Mouse (Mus musculus): Measurements from ENCODE around the gene Kif5a. TPM values are rescaled to one million over a fixed set of nuclear protein-coding genes. Genes with fewer than 3 reads are reported as not detected.

The Kif5a gene
- polyA plus RNA-seq, 1 experiment from 2014 or later, result 2.5 TPM

DNA sequence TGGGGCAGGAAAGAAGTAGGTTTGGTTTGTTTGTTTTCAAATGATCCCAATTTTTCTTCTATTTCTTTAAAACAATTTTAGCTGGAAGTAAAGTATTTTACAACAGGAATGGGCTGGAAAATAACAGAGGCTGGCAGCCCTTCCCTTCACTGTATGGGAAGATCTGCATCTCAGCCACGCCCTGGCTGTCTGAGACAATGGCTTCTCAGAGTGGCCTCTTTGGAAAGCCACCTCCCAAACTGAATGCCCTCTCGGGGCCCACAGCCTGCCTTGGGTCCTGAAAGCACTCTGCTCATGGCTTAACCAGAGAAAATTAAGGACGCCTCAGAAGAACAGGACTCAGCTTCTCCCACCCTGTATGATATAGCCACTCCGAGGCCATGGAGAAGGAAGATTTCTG lies 6.7 kb upstream of the Kif5a start:
- peaks cover 25% of the 10 kb centered on the region for H3K4me1 ChIP-seq
- H3K27ac ChIP-seq, result no peak overlapping the region
- WGBS, result 84% methylated on average over 4 of the region's 4 CpGs
- ATAC-seq (ENCODE audit: insufficient number of reproducible peaks, low FRiP score, low TSS enrichment, low read depth), result no peak
- no peaks in the 10 kb centered on the region for H3K27me3 ChIP-seq
- no peaks in the 10 kb centered on the region for H3K9me3 ChIP-seq
- H3K4me2 ChIP-seq, result no peak overlapping the region
- no peak overlapping the region for H3K9ac ChIP-seq
- H3K36me3 ChIP-seq, result peaks cover 60% of the 10 kb centered on the region
- H3K4me3 ChIP-seq, result no peak overlapping the region

DNA sequence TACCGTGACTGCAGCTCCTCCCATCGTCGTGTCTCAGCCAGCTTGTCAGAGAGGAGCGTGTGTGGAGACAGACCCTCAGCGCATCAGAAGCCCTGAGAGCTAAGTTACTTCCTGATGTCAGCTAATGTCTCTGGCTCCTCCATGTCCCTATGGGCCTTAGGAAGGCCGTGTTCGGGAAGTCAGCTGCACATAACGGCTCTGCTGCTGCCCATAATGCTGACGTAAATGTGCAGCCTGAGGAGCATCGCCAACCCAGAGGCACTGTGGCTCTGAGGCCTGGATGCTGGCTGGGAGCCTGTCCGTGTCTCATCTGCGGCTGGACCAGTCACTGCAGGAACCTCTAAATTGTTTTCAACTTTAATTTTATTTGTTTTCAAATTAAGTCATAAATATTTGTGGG lies 5.9 kb upstream of the Kif5a start:
- Histone ChIP-seq H3K27me3 (peaks cover 4% of the 10 kb centered on the region; the same call in 1 of the 2 replicates), H3K4me1 (peaks cover 25% of the 10 kb centered on the region), H3K4me3 (no peak overlapping the region), H3K36me3 (peaks cover 54% of the 10 kb centered on the region), H3K27ac (no peak overlapping the region), H3K4me2 (no peak overlapping the region), H3K9ac (no peak overlapping the region), H3K9me3 (no peaks in the 10 kb centered on the region)
- WGBS, result 71% methylated on average over 12 of the region's 12 CpGs
- ATAC-seq (ENCODE audit: insufficient number of reproducible peaks, low FRiP score, low TSS enrichment, low read depth), result no peak

DNA sequence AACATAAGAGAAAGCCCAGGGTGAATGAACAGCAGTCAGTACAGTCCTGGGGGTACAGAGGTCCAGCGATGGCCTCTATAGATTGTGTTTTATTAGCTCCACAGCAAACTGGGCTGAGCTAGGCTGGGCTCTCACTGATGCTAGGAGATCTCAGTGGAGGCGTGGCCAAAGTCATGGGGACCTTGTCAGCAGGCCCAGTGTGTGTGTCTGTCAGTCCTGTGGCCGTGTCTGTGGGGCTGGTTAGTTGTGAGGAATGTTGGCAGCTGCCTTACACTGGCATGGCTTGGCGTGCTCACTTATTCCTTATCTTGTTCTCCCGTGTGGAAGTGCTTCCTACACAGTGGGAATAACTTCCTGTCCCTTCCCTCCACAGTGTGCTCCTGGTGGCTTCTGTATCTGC lies 5.3 kb upstream of the Kif5a start:
- H3K4me2 ChIP-seq, result no peak overlapping the region
- 77% methylated on average over 5 of the region's 5 CpGs for WGBS
- H3K4me3 ChIP-seq, result no peak overlapping the region
- no peaks in the 10 kb centered on the region for H3K9me3 ChIP-seq
- peaks cover 25% of the 10 kb centered on the region for H3K4me1 ChIP-seq
- no peak overlapping the region for H3K9ac ChIP-seq
- H3K27ac ChIP-seq, result no peak overlapping the region
- peaks cover 4% of the 10 kb centered on the region; the same call in 1 of the 2 replicates for H3K27me3 ChIP-seq
- no peak for ATAC-seq (ENCODE audit: insufficient number of reproducible peaks, low FRiP score, low TSS enrichment, low read depth)
- H3K36me3 ChIP-seq, result peaks cover 47% of the 10 kb centered on the region

DNA sequence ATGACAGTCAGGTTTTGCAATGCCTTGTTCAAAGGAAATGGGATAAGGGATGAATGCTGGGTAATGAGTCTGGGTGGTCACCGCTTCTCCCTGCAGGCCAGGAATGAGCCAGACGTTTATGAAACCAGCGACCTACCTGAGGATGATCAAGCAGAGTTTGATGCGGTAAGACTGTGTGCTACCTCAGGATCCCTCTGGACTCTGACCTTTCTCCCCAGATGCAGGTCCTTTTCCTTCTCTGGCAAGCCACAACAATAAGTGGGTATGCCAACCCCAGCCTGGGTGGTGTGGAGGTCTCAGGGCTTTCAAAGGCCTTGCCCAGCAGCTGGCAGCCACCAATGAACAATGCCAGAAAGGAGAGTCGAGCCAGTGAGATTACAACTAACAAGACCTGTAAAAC lies 4.2 kb upstream of the Kif5a start:
- Histone ChIP-seq H3K4me2 (peak overlapping the region; percentile 81), H3K4me3 (peak overlapping the region; percentile 98), H3K36me3 (peaks cover 36% of the 10 kb centered on the region), H3K4me1 (peaks cover 35% of the 10 kb centered on the region), H3K9ac (no peak overlapping the region; the same call in 1 of the 2 replicates), H3K9me3 (no peaks in the 10 kb centered on the region), H3K27me3 (peaks cover 12% of the 10 kb centered on the region), H3K27ac (no peak overlapping the region)
- no peak for ATAC-seq (ENCODE audit: insufficient number of reproducible peaks, low FRiP score, low TSS enrichment, low read depth)
- WGBS, result 68% methylated on average over 5 of the region's 5 CpGs

DNA sequence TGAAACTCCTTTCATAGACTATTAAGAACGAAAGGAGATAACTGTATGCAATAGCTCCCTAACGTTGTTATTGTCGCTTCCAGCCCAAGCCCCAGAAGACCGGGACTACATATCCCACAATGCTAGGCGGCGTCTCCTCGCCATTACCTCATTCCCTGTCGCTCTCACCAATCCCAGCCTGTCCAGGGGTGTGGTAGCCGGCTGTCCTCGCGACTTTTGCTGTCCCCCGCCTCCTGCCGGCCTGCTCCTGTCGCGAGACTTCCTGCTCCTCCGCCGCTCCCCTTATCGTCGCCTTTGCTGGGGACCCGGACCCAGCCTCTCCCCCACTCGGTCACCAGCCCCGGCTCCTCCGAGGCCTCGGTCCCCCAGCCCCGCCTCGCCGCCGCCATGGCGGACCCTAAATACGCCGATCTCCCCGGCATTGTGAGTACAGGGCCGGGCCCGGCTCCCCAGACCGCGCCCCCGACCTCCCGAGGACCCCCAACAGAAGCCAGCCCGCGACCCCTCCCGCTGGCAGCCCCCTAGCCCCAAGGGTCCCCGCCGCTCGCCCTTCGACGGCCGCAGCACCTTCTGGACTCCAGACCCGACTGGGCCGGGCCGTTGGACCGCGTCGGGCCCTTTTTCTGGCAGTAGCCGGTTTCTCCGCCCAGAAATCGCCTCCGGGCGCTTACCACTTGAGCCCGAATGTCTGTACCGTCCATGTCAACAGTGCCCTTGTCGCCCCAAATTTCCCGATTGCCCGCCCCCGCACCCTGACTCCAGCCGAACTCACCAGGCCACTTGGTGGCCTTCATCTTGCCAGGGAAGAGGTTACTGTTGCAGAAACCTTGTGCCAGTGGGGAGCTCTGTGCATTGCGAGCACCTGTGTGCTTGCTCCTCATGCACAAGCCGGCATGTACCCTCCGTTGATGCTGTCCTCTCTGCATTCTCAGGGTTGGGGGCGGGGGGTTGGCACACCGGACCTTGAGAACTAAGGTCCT lies 3.3 kb upstream of the Kif5a start, which contains the start of gene Dctn2:
Dctn2 (plus strand) TSS at position 257 of the 980 bp plus-strand sequence.
- no peaks in the 10 kb centered on the region for H3K9me3 ChIP-seq
- ATAC-seq (ENCODE audit: insufficient number of reproducible peaks, low FRiP score, low TSS enrichment, low read depth), result peak; percentile 97
- peak within 1 kb of the TSS; percentile 98 for H3K4me3 ChIP-seq
- H3K36me3 ChIP-seq, result peaks cover 28% of the 10 kb centered on the region
- H3K4me2 ChIP-seq, result peak within 1 kb of the TSS; percentile 81
- peak within 1 kb of the TSS; percentile 99 for H3K9ac ChIP-seq
- peaks cover 37% of the 10 kb centered on the region for H3K4me1 ChIP-seq
- H3K27ac ChIP-seq, result peak within 1 kb of the TSS; percentile 89
- WGBS, result under 1% methylated on average over 70 of the region's 70 CpGs
- H3K27me3 ChIP-seq, result peaks cover 12% of the 10 kb centered on the region

DNA sequence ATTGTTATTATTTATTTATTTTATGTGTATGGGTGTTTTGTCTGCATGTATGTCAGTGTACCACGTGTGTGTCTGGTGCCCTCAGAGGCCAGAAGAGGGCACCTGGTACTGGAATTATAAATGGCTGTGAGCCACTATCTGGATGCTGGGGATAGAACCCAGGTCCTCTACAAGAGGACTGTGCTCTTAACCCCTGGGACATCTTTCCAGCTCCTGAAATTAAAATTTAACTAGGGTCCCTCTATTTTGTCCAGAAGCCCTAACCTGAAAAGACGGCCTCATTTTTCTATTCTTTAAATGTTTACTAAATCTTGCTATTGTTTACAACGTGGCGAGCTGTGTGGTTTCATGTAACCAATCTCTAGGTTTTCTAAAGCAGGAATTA lies 2.6 kb upstream of the Kif5a start:
- no peak for ATAC-seq (ENCODE audit: insufficient number of reproducible peaks, low FRiP score, low TSS enrichment, low read depth)
- 31% methylated on average over 4 of the region's 4 CpGs for WGBS

DNA sequence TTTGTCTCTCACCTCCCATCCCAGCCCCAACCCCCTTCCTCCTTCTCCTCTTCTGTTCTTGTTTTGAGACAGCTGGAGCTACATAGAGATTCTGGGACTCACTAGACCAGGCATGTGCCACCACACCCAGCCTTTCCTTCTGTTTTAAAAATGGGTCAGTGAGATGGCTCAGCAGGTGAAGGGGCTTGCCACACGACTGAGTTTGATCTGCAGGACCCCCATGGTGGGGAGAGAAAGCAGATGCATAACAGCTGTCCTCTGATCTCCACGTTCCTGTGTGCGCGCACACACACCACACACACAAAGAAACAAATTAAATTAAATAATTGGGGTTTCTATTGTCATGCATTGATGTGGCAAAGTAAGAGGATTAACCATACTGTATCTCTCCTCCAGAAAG lies 1.8 kb upstream of the Kif5a start:
- Histone ChIP-seq H3K9ac (no peak overlapping the region), H3K4me3 (no peak overlapping the region), H3K4me1 (peaks cover 34% of the 10 kb centered on the region), H3K4me2 (no peak overlapping the region), H3K9me3 (no peaks in the 10 kb centered on the region), H3K27me3 (peaks cover 12% of the 10 kb centered on the region), H3K36me3 (peaks cover 14% of the 10 kb centered on the region), H3K27ac (no peak overlapping the region)
- ATAC-seq (ENCODE audit: insufficient number of reproducible peaks, low FRiP score, low TSS enrichment, low read depth), result no peak
- WGBS, result 69% methylated on average over 4 of the region's 4 CpGs

More for the DNA sequence above, 2.6 kb upstream of the Kif5a start:
- H3K27ac ChIP-seq, result no peak overlapping the region
- H3K27me3 ChIP-seq, result peaks cover 12% of the 10 kb centered on the region
- peak overlapping the region; percentile 98 for H3K4me3 ChIP-seq
- no peak overlapping the region for H3K9ac ChIP-seq
- peaks cover 37% of the 10 kb centered on the region for H3K4me1 ChIP-seq
- H3K36me3 ChIP-seq, result peaks cover 21% of the 10 kb centered on the region
- no peaks in the 10 kb centered on the region for H3K9me3 ChIP-seq
- peak overlapping the region; percentile 81; the same call in 1 of the 2 replicates for H3K4me2 ChIP-seq

DNA sequence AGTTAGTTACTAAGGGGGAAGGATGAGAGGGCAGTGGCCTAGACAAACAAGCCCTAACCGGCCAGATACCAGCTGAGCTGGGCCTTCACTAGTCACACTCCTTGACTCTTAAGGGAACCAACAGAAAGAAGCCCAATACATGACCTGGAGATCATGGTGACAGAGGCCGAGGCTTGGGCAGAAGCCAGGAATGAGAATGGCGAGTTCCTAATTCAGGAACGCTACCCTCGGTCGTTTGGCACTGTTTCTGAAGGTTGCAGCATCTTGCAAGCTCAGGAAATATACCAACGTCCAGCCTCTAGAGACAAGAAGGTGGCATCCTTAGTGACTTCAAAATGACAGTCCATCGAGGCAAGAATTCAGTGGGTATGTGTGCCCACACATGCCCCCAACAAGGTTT lies 1.2 kb upstream of the Kif5a start:
- Histone ChIP-seq H3K27me3 (peaks cover 12% of the 10 kb centered on the region), H3K27ac (no peak overlapping the region), H3K4me2 (no peak overlapping the region), H3K36me3 (peaks cover 12% of the 10 kb centered on the region; the same call in 1 of the 2 replicates), H3K9me3 (no peaks in the 10 kb centered on the region), H3K4me3 (no peak overlapping the region), H3K4me1 (peaks cover 32% of the 10 kb centered on the region), H3K9ac (no peak overlapping the region)
- 77% methylated on average over 8 of the region's 8 CpGs for WGBS
- ATAC-seq (ENCODE audit: insufficient number of reproducible peaks, low FRiP score, low TSS enrichment, low read depth), result no peak

DNA sequence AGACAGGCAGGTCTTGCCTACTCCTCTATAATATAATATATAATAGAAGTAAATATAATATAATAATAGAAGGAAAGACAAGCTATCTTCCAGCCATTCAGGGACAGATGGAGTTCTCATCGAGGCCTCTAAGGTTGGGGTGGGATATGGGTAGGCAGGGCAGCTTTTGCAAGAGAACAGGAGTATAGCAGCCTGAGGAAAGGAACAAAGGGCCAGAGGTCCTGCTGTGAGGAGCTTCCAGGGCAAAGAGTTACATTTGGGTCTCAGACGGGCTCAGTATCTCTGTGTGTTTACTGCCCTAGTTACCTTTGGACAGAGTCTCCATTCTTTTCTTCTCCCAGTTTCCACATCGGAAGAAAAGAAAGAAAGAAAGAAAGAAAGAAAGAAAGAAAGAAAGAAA lies 483 bp upstream of the Kif5a start:
- no peak for ATAC-seq (ENCODE audit: insufficient number of reproducible peaks, low FRiP score, low TSS enrichment, low read depth)
- Histone ChIP-seq H3K36me3 (peaks cover 7% of the 10 kb centered on the region; the same call in 1 of the 2 replicates), H3K9me3 (no peaks in the 10 kb centered on the region), H3K4me1 (peaks cover 27% of the 10 kb centered on the region), H3K4me2 (no peak overlapping the region), H3K4me3 (peak overlapping the region; percentile 51; the same call in 1 of the 2 replicates), H3K9ac (no peak overlapping the region), H3K27me3 (peaks cover 12% of the 10 kb centered on the region), H3K27ac (no peak overlapping the region)
- 68% methylated on average over 3 of the region's 3 CpGs for WGBS

DNA sequence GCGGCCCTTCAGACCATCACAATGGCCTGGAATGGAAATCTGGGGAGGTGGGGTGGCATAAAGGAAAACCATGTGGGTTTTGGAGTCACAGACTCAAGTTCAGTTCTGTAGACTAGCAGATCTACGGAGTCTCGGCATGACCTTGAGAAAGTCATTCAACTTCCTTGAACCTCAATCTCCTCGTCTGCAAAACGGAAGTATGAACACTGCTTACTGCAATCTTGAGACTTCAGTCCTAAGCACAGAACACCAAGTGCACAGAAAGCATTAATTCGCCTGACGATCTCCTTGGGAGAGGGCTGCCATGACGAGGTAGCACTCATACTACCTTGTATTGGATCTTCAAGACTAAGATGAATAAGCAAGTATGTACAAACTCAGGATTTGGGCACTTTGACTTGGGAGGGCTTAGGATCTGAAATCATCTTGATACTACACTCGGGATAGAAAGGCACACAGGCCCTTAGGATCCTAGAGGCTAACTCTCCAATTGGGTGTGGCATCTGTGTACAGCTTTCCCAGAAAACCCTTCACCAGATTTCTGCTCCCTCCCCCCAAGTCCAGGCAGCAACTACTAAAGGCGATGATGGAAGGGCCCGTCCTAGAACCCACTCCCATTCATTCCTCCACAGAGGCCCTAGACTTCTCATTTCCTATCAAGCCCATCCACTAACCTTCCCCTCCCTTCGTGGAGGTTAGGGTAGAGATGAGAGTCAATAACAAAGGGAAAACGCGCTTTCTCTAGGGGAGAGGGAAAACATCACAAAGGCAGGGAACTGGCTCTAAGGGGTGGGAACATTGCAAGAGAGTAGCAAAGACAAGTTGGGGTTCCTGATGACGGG lies 1.2 kb downstream of the Kif5a start:
- Histone ChIP-seq H3K27ac (no peak overlapping the region), H3K4me1 (peaks cover 14% of the 10 kb centered on the region), H3K4me2 (peak overlapping the region; percentile 95), H3K9ac (no peak overlapping the region), H3K27me3 (peaks cover 12% of the 10 kb centered on the region), H3K36me3 (no peaks in the 10 kb centered on the region), H3K9me3 (no peaks in the 10 kb centered on the region), H3K4me3 (peak overlapping the region; percentile 51)
- 66% methylated on average over 15 of the region's 15 CpGs for WGBS
- ATAC-seq (ENCODE audit: insufficient number of reproducible peaks, low FRiP score, low TSS enrichment, low read depth), result no peak

DNA sequence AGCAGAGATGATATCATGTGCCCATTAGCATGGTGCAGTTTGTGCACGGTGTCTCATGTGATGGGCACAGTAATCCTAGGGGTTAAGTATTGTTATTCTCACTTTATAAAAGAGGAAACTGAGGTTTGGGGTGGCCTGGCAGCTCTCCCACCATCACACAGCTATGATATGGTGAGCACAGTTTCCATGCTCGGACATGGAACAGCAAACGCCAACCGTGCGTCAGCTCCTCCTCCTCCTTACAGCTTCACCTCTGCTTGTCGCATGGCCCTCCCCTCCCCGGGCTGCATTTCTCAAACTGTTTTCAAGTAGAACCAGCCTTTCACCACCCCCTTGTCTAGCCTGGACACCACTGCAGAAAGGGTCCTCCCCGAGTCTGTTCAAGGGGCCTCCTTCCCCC lies 4.7 kb downstream of the Kif5a start:
- Histone ChIP-seq H3K9me3 (no peaks in the 10 kb centered on the region), H3K4me3 (no peak overlapping the region), H3K4me2 (no peak overlapping the region), H3K27me3 (peaks cover 8% of the 10 kb centered on the region), H3K4me1 (peaks cover 12% of the 10 kb centered on the region), H3K9ac (no peak overlapping the region), H3K36me3 (no peaks in the 10 kb centered on the region), H3K27ac (no peak overlapping the region)
- no peak for ATAC-seq (ENCODE audit: insufficient number of reproducible peaks, low FRiP score, low TSS enrichment, low read depth)
- 76% methylated on average over 8 of the region's 8 CpGs for WGBS
